Mouse (Mus musculus) hindbrain, embryonic 16.5 days (tissue): ENCODE measurements around the gene Selenbp1. TPM values are rescaled to one million over a fixed set of nuclear protein-coding genes. Genes with fewer than 3 reads are reported as not detected.
"Not testable (repeated sequence)": the region's sequence is repeated elsewhere in the genome, so short reads cannot be mapped to it uniquely, and the experiment has no call there.

Source experiments
- ATAC-seq: fragments of 200-750 bp; cut with Nextera tagmentation; 2 replicates; pipeline ENCODE4 v1.8.0; 2017; ENCODE audit warnings: moderate TSS enrichment, moderate library complexity
- H3K27ac ChIP-seq: fragments of 300-500 bp; sonication (generic); 2 replicates; pipeline ENCODE4 v1.5.1; 2014; ENCODE audit warnings: low read depth, mild to moderate bottlenecking, control low read depth, low read length, moderate library complexity
- H3K27me3 ChIP-seq: fragments of 300-500 bp; sonication (generic); replicated peaks from 2 replicates; pipeline ENCODE4 v1.6.1; 2014; ENCODE audit warnings: low read length; ENCODE audit not compliant: control insufficient read depth, insufficient read depth
- H3K36me3 ChIP-seq: fragments of 300-500 bp; sonication (generic); 2 replicates; pipeline ENCODE4 v1.6.1; 2014; ENCODE audit warnings: mild to moderate bottlenecking, low read length, moderate library complexity, mixed read lengths; ENCODE audit not compliant: control insufficient read depth, insufficient read depth
- H3K4me1 ChIP-seq: fragments of 300-500 bp; sonication (generic); 2 replicates; pipeline ENCODE4 v1.6.1; 2014; ENCODE audit warnings: low read depth, low read length; ENCODE audit not compliant: control insufficient read depth, insufficient read depth
- H3K4me2 ChIP-seq: fragments of 300-500 bp; sonication (generic); 2 replicates; pipeline ENCODE4 v1.6.1; 2014; ENCODE audit warnings: mild to moderate bottlenecking, low read length, control low read depth, moderate library complexity
- H3K4me3 ChIP-seq: fragments of 300-500 bp; sonication (generic); 2 replicates; pipeline ENCODE4 v1.5.1; 2014; ENCODE audit warnings: mild to moderate bottlenecking, low read length, control low read depth, moderate library complexity
- H3K9ac ChIP-seq: fragments of 300-500 bp; sonication (generic); 2 replicates; pipeline ENCODE4 v1.6.1; 2014; ENCODE audit warnings: low read depth, mild to moderate bottlenecking, control low read depth, low read length, moderate library complexity
- H3K9me3 ChIP-seq: fragments of 300-500 bp; sonication (generic); 2 replicates; pipeline ENCODE4 v1.6.1; 2014; ENCODE audit warnings: mild to moderate bottlenecking, low read length, moderate library complexity; ENCODE audit not compliant: control insufficient read depth
- WGBS: fragments of 180-500 bp; shearing (Covaris S2); extraction: QIAGEN DNeasy Blood & Tissue Kit; methylation state at CpG from one replicate; pipeline ENCODE4 v1.1.7; 2014; 5-methylcytosine and 5-hydroxymethylcytosine counted together
- polyA plus RNA-seq: library from polyadenylated mRNA; unstranded; fragments of >200 nt; fragmentation: Nextera tagmentation; extraction: Ambion mirVana; gene quantifications from 2 replicates; pipeline ENCODE4 v1.2.1, GENCODE M21; 2015

The Selenbp1 gene
- polyA plus RNA-seq, 1 experiment from 2014 or later, result 23.5 TPM

GRCm38 (mm10) chr3:94931427-94932082, 1.3 kb upstream of the Selenbp1 start:
- H3K27ac ChIP-seq, H3K9me3 ChIP-seq, H3K9ac ChIP-seq, H3K27me3 ChIP-seq, H3K4me3 ChIP-seq, H3K4me1 ChIP-seq, H3K4me2 ChIP-seq, H3K36me3 ChIP-seq, ATAC-seq: not testable (repeated sequence)
- WGBS, result 84% methylated on average over 10 of the region's 10 CpGs

GRCm38 (mm10) chr3:94932279-94932678, 577 bp upstream of the Selenbp1 start:
- H3K4me3 ChIP-seq, H3K36me3 ChIP-seq, H3K27me3 ChIP-seq, H3K4me1 ChIP-seq, H3K9ac ChIP-seq, H3K9me3 ChIP-seq, ATAC-seq: not testable (repeated sequence)
- WGBS, result 67% methylated on average over 2 of the region's 2 CpGs
- Histone ChIP-seq H3K27ac (peak overlapping the region; percentile 23; the same call in 1 of the 2 replicates), H3K4me2 (peak overlapping the region; percentile 55)

GRCm38 (mm10) chr3:94933604-94934003, 748 bp downstream of the Selenbp1 start:
- not testable (repeated sequence) for H3K4me1 ChIP-seq, H3K27ac ChIP-seq, H3K4me2 ChIP-seq, ATAC-seq, H3K4me3 ChIP-seq, H3K36me3 ChIP-seq, H3K9me3 ChIP-seq, H3K27me3 ChIP-seq, H3K9ac ChIP-seq
- no CpG with 5 or more reads among the region's 2 CpGs for WGBS

- not testable (repeated sequence) for H3K4me2 ChIP-seq, H3K27ac ChIP-seq, H3K27me3 ChIP-seq, H3K4me3 ChIP-seq, H3K4me1 ChIP-seq, H3K36me3 ChIP-seq, H3K9me3 ChIP-seq, H3K9ac ChIP-seq, ATAC-seq
- 96% methylated on average over 3 of the region's 3 CpGs for WGBS
Measured at GRCm38 (mm10) chr3:94934564-94934963, 1.7 kb downstream of the Selenbp1 start.

GRCm38 (mm10) chr3:94935332-94935731, 2.5 kb downstream of the Selenbp1 start:
- WGBS, result 90% methylated on average over 3 of the region's 3 CpGs

GRCm38 (mm10) chr3:94936147-94936546, 3.3 kb downstream of the Selenbp1 start:
- 84% methylated on average over 4 of the region's 5 CpGs for WGBS
- H3K27ac ChIP-seq, ATAC-seq, H3K36me3 ChIP-seq, H3K4me1 ChIP-seq, H3K9ac ChIP-seq, H3K27me3 ChIP-seq, H3K4me3 ChIP-seq, H3K9me3 ChIP-seq, H3K4me2 ChIP-seq: not testable (repeated sequence)

More at GRCm38 (mm10) chr3:94935332-94935731, 2.5 kb downstream of the Selenbp1 start:
- H3K27ac ChIP-seq, H3K4me1 ChIP-seq, ATAC-seq, H3K9ac ChIP-seq, H3K4me2 ChIP-seq, H3K4me3 ChIP-seq, H3K27me3 ChIP-seq, H3K9me3 ChIP-seq, H3K36me3 ChIP-seq: not testable (repeated sequence)

- not testable (repeated sequence) for H3K4me3 ChIP-seq, H3K4me1 ChIP-seq, H3K27me3 ChIP-seq, H3K9me3 ChIP-seq, ATAC-seq, H3K4me2 ChIP-seq, H3K27ac ChIP-seq, H3K9ac ChIP-seq, H3K36me3 ChIP-seq
- WGBS, result 97% methylated on average over 6 of the region's 7 CpGs
Measured at GRCm38 (mm10) chr3:94937194-94937593, 4.3 kb downstream of the Selenbp1 start.

GRCm38 (mm10) chr3:94940033-94940432, 7.2 kb downstream of the Selenbp1 start:
- H3K9ac ChIP-seq, ATAC-seq, H3K4me2 ChIP-seq, H3K4me3 ChIP-seq, H3K27me3 ChIP-seq, H3K36me3 ChIP-seq, H3K4me1 ChIP-seq, H3K9me3 ChIP-seq, H3K27ac ChIP-seq: not testable (repeated sequence)
- WGBS, result 77% methylated on average over 9 of the region's 9 CpGs

GRCm38 (mm10) chr3:94942211-94942967, 9.5 kb downstream of the Selenbp1 start:
- not testable (repeated sequence) for H3K9me3 ChIP-seq, H3K4me2 ChIP-seq, H3K9ac ChIP-seq, H3K27me3 ChIP-seq, H3K27ac ChIP-seq, H3K4me3 ChIP-seq, ATAC-seq, H3K4me1 ChIP-seq, H3K36me3 ChIP-seq
- WGBS, result 88% methylated on average over 7 of the region's 9 CpGs
